ENCODE assay signal across 10 mouse cellular contexts in genomic region chr13:96133363-96134100, GRCm38 (mm10). TPM values are rescaled to one million over a fixed set of nuclear protein-coding genes. Genes with fewer than 3 reads are reported as not detected.
DNase-seq lines count a peak whose midpoint lies in the region; ATAC-seq and TF ChIP-seq lines count a peak whose summit lies in the region.
"Had no signal": no experiment of that assay in that cellular context is flagged by ENCODE, and none has a peak within 500 bp of the region (broad histone marks: within the 10 kb centered on the region; RNA-seq: fewer than 3 reads in every experiment).

No protein-coding gene starts in this region.

- H3K4me1 ChIP-seq in lung, embryonic 16.5 days (replicated peaks; ENCODE audit: control insufficient read depth, insufficient read depth, low read length) = peaks cover 14% of the 10 kb centered on the region
- H3K4me1 ChIP-seq in lung, adult 2 months (ENCODE audit: control insufficient read depth, insufficient read depth, low read length) = no peaks in the 10 kb centered on the region
- H3K4me1 ChIP-seq in limb, embryonic 13.5 days = peaks cover 26% of the 10 kb centered on the region

- H3K36me3 ChIP-seq in lung, embryonic 16.5 days (ENCODE audit: control insufficient read depth, insufficient read depth, low read length) = no peaks in the 10 kb centered on the region
- H3K36me3 ChIP-seq in limb, embryonic 13.5 days = no peaks in the 10 kb centered on the region

- peak; percentile 35; the same call in 1 of the 2 replicates for ATAC-seq in lung, embryonic 16.5 days (ENCODE audit: low read depth)
- no peak for ATAC-seq in limb, embryonic 13.5 days (ENCODE audit: low FRiP score, low read depth)
- ATAC-seq in megakaryocyte, adult 5-6 weeks (ENCODE audit: poor library complexity, severe bottlenecking) = no peak

- DNase-seq in cerebellum, postnatal 10 days = peak; percentile 25 to 28
- no peak for DNase-seq in cerebellum, adult 8-10 months
- DNase-seq in lung, adult 2 months = no peak
- no peak for DNase-seq in thymus, postnatal 4 days
- no peak for DNase-seq in spleen, adult 18-20 months

- H3K27ac ChIP-seq in lung, embryonic 16.5 days (ENCODE audit: low read length) = no peak overlapping the region
- H3K27ac ChIP-seq in limb, embryonic 13.5 days = no peak overlapping the region

- peak overlapping the region; percentile 53 for H3K4me3 ChIP-seq in lung, embryonic 16.5 days (ENCODE audit: low read length)
- H3K4me3 ChIP-seq in lung, adult 2 months (replicated peaks; ENCODE audit: extremely low read depth, low read depth, low read length) = no peak overlapping the region
- H3K4me3 ChIP-seq in limb, embryonic 13.5 days = peak overlapping the region; percentile 55

- no peaks in the 10 kb centered on the region for H3K9me3 ChIP-seq in lung, embryonic 16.5 days (ENCODE audit: control insufficient read depth, low read length)
- H3K9me3 ChIP-seq in limb, embryonic 13.5 days = no peaks in the 10 kb centered on the region

- TF ChIP-seq CTCF in lung, adult 2 months (IDR thresholded peaks at IDR 0.05; ENCODE audit: insufficient read depth, low read length) = no peak

- peaks cover 58% of the 10 kb centered on the region for H3K27me3 ChIP-seq in lung, embryonic 16.5 days (ENCODE audit: control insufficient read depth, insufficient read depth, low read depth, low read length)
- peaks cover 71% of the 10 kb centered on the region for H3K27me3 ChIP-seq in limb, embryonic 13.5 days

- TF ChIP-seq POLR2A in lung, adult 2 months (IDR thresholded peaks at IDR 0.05; ENCODE audit: borderline replicate concordance, extremely low read depth, low read depth, low read length) = no peak

- peak overlapping the region; percentile 83 for H3K4me2 ChIP-seq in lung, embryonic 16.5 days (ENCODE audit: low read depth, low read length)
- H3K4me2 ChIP-seq in limb, embryonic 13.5 days (replicated peaks) = peak overlapping the region; percentile 96

- no peak overlapping the region for H3K9ac ChIP-seq in lung, embryonic 16.5 days (ENCODE audit: low read length)
- H3K9ac ChIP-seq in limb, embryonic 13.5 days = no peak overlapping the region

- 2% methylated on average over 28 of the region's 28 CpGs for WGBS in lung, embryonic 16.5 days
- 6% methylated on average over 28 of the region's 28 CpGs for WGBS in lung, adult 2 months
- 5% methylated on average over 28 of the region's 28 CpGs for WGBS in limb, embryonic 13.5 days

RNA-seq across cellular contexts. Expression of gene Sv2c, which starts 1.2 kb away (rescaled TPM):
- polyA plus RNA-seq in lung, embryonic 16.5 days (2015; fragmentation: Nextera tagmentation; extraction: Ambion mirVana) = 0.77 and 1.2 TPM in 2 replicates
- polyA plus RNA-seq in lung, adult 2 months (2012; rRNA removed) = 0.18 and 0.36 TPM in 2 replicates
- 1.8 and 1.9 TPM in 2 replicates for polyA plus RNA-seq in limb, embryonic 13.5 days (2015; fragmentation: Nextera tagmentation; extraction: Ambion mirVana)
- total RNA-seq in megakaryocyte, adult 5-6 weeks (2015) = 0.05 TPM in 1 of 2 replicates, not detected in the other
- not detected in 2 replicates for total RNA-seq in megakaryocyte, adult 5-6 weeks (2017)
- total RNA-seq: common myeloid progenitor, adult 5-6 weeks had no signal

RNA-seq across cellular contexts. Expression of gene Gm17190, which starts 51.7 kb away (rescaled TPM):
- polyA plus RNA-seq in lung, embryonic 16.5 days (2015; fragmentation: Nextera tagmentation; extraction: Ambion mirVana) = not detected in 2 replicates
- not detected in 2 replicates for polyA plus RNA-seq in lung, adult 2 months (2012; rRNA removed)
- polyA plus RNA-seq in limb, embryonic 13.5 days (2015; fragmentation: Nextera tagmentation; extraction: Ambion mirVana) = not detected in 2 replicates
- not detected in 2 replicates for total RNA-seq in megakaryocyte, adult 5-6 weeks (2015)
- not detected in 2 replicates for total RNA-seq in megakaryocyte, adult 5-6 weeks (2017)
- total RNA-seq: common myeloid progenitor, adult 5-6 weeks had no signal
- polyA plus RNA-seq: liver, embryonic 16.5 days had no signal

RNA-seq across cellular contexts. Expression of gene Gm20075, which starts 52.4 kb away (rescaled TPM):
- 16.0 and 20.9 TPM in 2 replicates for polyA plus RNA-seq in lung, embryonic 16.5 days (2015; fragmentation: Nextera tagmentation; extraction: Ambion mirVana)
- 0.07 and 0.78 TPM in 2 replicates for polyA plus RNA-seq in lung, adult 2 months (2012; rRNA removed)
- 30.5 and 31.5 TPM in 2 replicates for polyA plus RNA-seq in limb, embryonic 13.5 days (2015; fragmentation: Nextera tagmentation; extraction: Ambion mirVana)
- 3.5 and 3.8 TPM in 2 replicates for total RNA-seq in megakaryocyte, adult 5-6 weeks (2015)
- 8.9 and 11.7 TPM in 2 replicates for total RNA-seq in megakaryocyte, adult 5-6 weeks (2017)

Comparison
In these comparisons a context has a peak if more than half of its experiments do, and no peak if none do; other contexts are left out.
1. DNase-seq: peak in cerebellum, postnatal 10 days (2 of 2); none in cerebellum, adult 8-10 months (single experiment), lung, adult 2 months (single experiment), thymus, postnatal 4 days (single experiment) and spleen, adult 18-20 months (0 of 2).